Mouse (Mus musculus): ENCODE measurements at regions not wholly inside any gene's neighbourhood (a gene's known extent, or its start where the extent isn't known, plus 50 kb on each side); places are given as distances from the start of the nearest gene placed in this dataset.
"Not testable (repeated sequence)": the region's sequence is repeated elsewhere in the genome, so short reads cannot be mapped to it uniquely, and the experiment has no call there.

DNA sequence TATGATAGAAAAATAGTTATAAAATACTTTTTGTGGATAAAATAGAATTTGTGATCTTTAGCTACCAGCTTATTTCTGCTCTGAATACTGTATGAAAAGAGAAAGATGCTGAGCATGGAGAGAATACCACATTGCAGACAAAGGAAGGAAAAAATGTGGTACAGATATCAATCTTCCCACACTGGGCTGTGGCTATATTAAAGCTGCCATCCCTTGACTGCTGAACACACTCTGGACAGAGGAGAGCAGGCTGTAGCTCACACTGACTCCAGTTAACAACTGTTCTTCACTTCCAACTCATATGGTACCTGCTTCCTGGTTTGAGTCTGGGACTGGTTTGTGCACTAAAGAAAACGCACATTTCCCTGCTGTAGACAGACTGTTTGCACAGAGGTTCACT is 76.7 kb upstream of the Try4 start:
- intact Hi-C loops (cut with DNase I) = no loop called here

DNA sequence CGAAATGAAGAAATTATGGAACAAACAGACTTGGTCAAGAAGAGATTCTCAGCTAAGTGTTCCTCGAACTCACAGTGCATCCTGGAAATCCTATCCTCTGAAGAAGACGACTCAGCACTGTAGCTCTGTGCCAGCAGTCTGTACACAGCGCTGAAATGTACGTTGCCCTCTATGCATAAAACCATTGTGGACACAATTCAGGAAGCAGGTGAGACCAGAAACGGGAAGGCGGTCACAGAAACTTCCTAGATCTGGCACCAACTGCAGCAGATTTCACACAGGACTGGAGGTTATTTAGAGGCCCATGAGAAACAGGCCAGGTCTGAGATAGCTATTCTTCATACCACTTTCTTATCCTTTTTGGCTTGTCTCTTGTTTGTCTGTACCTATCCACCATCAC is 83.7 kb upstream of the Try4 start:
- intact Hi-C loops (cut with DNase I) = no loop called here
- DNase-seq (ENCODE audit: low spot score) = no peak

More for the DNA sequence above, 76.7 kb upstream of the Try4 start:
- no peak for DNase-seq (ENCODE audit: low spot score)

DNA sequence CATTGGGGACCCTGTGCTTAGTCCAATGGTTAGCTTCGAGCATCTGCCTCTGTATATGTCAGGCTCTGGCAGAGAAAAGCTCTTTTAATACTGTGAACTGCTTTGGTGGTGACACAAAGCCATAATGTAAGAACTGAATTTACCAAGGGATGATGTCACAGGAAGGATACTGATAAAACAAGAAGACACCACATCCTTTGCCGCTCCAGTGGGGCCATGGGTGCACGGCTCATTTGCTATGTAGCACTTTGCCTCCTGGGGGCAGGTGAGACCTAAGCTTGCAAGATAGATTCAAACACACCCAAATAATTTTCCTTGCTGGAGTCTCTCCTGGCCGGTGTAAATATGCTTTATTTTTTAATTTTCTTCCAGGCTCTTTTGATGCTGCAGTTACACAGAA is 86.2 kb upstream of the Try4 start:
- intact Hi-C loops (cut with DNase I) = no loop called here
- DNase-seq (ENCODE audit: low spot score) = no peak

DNA sequence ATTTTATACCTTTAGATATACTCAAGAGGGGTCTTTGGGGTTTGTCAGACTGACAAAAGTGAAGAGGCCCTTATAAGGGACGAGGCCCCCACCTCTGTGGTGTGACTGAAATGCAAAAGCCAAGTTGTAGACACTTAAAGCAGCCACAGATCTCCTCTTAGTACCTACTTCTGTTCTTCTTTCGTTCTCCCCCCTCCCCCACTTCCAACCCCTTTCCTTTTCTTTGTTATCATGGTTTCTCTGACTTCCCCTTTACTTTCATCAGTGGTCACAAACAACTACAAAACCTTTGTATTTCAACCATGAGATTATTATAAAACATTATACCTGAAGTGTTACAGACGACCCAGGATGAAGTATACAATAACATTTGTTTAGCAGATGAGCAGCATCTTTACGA is 96.2 kb upstream of the Try4 start:
- intact Hi-C loops (cut with DNase I) = no loop called here

DNA sequence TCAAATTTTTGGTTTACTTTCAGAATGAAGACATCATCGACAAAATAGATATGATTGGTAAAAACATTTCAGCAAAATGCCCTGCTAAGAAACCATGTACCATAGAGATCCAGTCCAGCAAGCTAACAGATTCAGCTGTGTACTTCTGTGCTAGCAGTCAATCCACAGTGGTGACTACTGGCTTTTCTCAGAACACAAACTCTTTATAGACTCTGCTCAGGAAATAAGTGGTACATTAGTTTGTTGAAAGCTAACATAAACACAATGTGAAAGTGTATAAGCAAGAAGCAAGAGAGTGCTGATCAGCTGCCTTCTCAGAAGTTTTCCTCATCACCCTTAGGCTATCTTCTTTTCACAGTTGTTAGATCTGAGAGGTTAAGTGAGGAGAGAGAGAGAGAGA is 99.2 kb upstream of the Try4 start:
- intact Hi-C loops (cut with DNase I) = no loop called here
- DNase-seq (ENCODE audit: low spot score) = no peak

More for the DNA sequence above, 96.2 kb upstream of the Try4 start:
- DNase-seq (ENCODE audit: low spot score) = no peak

DNA sequence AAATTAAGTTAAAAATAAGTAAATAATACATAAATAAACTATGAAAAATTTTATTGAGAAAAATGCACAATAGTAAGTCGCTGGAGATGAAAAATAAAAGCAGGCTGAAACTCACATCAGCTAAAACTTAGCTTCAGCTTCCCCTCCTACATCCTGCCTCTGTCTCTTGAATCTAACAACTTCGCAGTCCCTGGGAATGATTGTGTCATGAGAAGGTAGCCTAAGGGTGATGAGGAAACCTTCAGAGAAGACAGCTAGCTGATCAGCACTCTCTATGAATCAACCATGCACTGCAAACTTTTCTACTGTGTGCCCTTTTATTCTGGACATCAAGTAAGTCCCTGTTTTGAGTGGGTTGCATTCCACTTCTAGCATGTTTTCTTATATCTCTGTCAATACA is 99.8 kb upstream of the Try4 start:
- DNase-seq (ENCODE audit: low spot score) = no peak
- intact Hi-C loops (cut with DNase I) = no loop called here

DNA sequence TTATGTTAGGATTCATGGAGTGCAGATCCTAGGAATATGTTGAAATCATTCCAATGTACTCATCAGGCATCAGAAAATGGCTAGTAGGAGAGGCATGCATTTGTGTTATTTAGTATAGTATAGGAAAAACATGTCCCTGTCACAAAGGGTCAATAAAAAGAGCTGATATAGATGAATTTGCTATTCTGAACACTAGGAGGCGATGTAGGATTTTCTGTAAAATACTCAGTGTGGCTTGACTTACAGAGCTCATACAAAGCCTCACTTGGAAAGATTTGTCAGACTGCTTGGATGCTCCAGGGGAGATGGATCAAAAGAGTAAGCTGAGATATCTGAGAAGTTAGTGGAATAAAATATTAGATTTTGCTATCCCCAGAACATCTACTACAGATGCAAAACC is 107.6 kb upstream of the Try4 start:
- no peak for DNase-seq (ENCODE audit: low spot score)
- intact Hi-C loops (cut with DNase I) = no loop called here

DNA sequence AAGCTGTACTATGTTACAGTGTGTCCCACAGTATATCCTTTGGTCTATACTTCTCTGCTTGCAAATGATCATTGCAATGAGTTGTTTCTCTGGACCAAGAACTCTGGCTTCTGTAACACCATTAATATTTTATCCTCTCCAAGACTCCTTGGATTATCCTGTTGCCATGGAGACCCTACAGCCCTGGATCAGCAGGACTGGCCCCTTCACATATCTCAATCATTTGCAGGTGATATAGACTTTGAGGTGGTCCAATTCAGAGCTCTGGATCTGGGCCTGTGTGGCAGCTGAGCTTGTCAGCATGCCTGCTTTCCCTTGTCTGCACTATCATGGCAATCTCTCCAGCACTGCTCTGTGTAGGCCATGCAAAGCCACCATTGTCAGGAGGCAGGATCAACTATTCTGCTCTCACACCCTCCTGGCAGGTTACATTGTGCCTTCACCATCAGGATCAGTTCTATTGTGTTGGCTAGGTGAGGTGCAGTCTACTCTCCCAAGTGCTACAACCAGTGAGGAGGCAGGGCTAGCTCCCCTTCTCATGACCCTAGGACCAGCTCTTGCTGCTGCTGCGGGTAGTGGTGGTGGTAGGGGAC is 110.2 kb upstream of the Try4 start:
- DNase-seq (ENCODE audit: low spot score) = no peak
- intact Hi-C loops (cut with DNase I) = no loop called here

DNA sequence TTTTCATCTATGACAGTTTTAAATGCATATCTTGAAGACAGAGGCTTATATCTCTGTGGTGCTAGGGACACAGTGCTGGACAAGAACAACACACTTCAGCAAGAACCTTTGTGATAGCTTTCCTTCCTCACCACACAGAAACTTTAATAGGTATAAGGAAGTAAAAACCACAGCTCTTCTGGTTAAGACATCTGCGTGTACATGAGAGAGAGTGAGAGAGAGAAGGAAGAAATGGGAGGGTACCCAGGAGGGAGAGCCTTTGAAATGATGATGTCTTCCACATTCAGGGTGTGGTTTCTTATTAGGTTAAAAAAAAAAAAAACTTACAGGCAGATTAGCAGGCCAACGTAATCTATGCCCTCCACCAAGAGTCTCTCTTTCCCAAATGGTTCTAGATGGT is 113.2 kb upstream of the Try4 start:
- intact Hi-C loops (cut with DNase I) = no loop called here
- no peak for DNase-seq (ENCODE audit: low spot score)

DNA sequence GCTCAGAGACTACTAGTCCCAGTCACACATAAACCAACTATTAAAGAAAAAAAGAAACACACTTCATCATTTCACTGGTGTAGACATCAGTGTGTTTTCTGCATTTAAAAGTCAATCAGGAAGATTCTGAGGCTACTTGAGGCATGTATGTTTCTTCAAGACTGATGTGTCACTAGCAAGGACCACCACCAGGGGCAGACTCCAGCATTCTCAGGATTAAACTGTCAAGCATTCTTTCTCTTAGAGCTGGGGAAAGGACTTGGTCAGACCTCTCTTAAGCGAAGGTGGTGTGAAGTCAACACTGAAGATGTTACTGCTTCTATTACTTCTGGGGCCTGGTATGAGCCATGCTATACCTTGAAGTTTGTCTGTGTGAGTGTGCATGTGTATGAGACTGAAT is 114.1 kb upstream of the Try4 start:
- intact Hi-C loops (cut with DNase I) = no loop called here

DNA sequence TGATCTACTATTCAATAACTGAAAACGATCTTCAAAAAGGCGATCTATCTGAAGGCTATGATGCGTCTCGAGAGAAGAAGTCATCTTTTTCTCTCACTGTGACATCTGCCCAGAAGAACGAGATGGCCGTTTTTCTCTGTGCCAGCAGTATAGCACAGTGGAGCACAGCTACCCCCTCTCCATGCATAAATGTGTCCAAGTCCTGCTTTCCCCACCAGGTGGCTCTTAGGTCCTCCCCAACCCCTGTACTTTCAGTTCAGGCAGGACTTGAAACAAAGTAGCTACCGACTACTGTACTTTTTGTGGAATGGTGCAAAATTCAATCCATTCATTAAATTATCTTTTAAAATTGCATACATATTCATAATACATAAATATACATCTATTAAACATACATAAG is 123.2 kb upstream of the Try4 start:
- no peak for DNase-seq (ENCODE audit: low spot score)
- intact Hi-C loops (cut with DNase I) = no loop called here

More for the DNA sequence above, 114.1 kb upstream of the Try4 start:
- no peak for DNase-seq (ENCODE audit: low spot score)

DNA sequence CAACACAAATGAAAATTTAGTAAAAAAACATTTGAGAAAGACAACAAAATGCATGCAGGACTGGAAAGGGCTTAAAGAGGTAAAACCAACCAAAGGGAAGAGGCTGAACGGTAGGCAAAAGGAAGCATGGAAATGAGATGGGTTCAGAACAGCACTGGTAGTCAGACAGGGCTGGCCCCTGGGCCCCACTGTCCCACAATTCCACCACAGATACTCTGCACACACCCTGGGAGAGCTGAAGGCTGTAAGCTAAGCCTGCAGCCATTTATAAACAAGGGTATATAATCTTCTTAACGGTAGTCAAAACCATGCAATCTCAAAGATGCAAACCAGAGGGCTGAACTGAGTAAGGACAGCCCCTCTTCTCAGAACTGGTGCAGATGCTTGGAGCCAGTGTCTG is 124.0 kb upstream of the Try4 start:
- intact Hi-C loops (cut with DNase I) = no loop called here

DNA sequence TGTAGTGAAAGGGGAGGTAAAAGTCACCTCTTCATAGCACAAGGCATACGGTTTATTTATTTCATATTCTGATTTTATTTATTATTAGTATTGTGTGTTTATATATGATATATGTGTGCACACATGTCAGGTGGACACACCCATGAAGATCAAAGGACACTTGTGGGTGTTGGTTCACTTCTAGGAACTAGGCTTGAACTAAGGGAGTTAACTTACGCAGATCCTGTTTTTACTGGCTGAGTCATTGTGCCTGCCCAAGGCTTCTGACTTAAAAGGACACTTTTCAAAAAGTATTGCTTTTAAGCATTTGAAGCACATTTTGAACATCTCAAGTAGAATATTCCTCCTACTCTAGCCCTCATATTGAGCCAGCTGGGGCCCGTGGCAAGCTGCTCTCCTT is 124.9 kb upstream of the Try4 start:
- intact Hi-C loops (cut with DNase I) = no loop called here
- DNase-seq (ENCODE audit: low spot score) = no peak

More for the DNA sequence above, 124.0 kb upstream of the Try4 start:
- DNase-seq (ENCODE audit: low spot score) = no peak

DNA sequence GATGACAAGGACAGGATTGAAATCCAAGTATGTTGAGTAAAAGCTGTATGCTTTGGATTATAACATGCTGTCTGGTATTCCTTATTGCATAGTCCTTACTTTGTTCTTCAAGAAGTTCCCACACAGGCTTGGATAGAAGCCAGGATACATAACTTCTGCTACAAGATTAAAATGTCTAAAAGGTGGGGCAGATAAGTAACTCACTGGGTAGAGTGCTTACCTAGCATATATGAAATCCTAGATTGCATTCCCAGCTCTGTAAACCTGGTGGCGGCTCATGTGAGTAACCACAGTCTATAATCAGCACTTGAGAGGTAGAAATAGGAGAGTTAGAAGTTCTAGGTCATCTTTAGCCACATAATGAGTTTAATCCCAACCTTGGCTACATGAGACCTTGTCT is 126.0 kb upstream of the Try4 start:
- intact Hi-C loops (cut with DNase I) = no loop called here
- no peak for DNase-seq (ENCODE audit: low spot score)

DNA sequence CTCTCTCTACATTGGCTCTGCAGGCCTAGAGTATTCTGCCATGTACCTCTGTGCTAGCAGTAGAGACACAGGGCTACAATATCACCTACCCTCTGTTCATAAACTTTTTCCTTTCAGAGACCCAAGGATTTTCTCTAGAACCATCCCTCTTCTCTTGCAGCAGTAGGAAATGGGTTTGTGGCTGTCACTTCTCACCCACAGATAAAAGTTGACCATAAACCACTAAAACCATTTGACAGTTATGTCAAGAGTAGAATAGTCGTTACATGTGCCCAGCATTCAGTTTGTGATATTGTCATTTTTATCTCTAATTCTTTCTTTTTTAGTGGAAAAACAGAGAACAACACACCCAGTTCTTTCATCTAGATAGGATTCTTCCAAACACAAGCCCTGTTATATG is 128.2 kb upstream of the 2210010C04Rik start:
- DNase-seq (ENCODE audit: low spot score) = no peak
- intact Hi-C loops (cut with DNase I) = no loop called here

DNA sequence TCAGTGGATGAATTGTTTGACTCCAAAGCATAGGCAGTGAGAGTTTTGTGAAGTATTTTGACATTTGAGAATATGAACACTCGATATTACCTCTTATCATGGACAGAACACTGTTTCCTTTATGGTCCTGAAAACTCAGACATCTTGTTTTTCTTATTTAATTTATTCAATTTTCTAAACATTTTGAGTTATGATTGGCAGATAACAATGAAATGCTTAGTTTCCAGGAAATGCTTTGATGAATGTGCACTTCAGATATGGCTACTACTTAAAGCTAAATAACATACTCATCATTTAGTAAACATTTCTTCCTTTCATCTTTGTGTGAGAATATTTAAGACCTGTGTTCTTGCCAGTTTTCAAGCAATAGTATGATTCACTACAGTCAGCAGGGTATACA is 126.4 kb upstream of the 2210010C04Rik start:
- DNase-seq (ENCODE audit: low spot score) = no peak
- intact Hi-C loops (cut with DNase I) = no loop called here

DNA sequence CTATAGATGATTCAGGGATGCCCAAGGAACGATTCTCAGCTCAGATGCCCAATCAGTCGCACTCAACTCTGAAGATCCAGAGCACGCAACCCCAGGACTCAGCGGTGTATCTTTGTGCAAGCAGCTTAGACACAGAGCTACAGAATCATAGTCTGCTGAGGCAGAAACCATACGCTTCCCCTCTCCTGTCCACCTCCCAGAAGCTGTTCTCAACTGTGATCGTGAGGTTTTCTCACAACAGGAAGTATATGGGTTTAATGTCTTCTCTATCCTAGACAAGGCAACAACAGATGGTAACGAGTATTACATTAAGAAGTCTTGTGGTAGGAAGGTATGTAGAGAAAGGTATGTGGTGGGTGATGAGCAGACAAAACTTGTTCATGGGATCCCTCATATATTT is 116.8 kb upstream of the 2210010C04Rik start:
- no peak for DNase-seq (ENCODE audit: low spot score)
- intact Hi-C loops (cut with DNase I) = no loop called here

DNA sequence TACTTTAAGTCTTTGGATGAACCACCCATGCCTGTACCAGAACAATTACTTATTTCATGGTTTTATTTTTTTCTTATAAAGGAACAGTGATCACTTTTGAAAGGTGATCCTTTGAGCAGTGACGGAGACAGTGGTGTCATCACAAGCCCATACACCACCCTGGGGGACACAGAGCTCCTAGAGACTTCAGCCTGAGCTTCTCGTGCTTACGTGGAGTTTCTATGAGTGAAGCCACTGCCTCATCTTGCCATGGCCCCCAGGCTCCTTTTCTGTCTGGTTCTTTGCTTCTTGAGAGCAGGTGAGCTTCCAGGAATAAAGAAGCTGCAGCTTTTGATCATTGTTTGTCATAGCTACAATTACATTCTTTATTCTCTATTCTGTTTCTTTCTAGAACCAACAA is 116.2 kb upstream of the 2210010C04Rik start:
- no peak for DNase-seq (ENCODE audit: low spot score)
- intact Hi-C loops (cut with DNase I) = no loop called here

DNA sequence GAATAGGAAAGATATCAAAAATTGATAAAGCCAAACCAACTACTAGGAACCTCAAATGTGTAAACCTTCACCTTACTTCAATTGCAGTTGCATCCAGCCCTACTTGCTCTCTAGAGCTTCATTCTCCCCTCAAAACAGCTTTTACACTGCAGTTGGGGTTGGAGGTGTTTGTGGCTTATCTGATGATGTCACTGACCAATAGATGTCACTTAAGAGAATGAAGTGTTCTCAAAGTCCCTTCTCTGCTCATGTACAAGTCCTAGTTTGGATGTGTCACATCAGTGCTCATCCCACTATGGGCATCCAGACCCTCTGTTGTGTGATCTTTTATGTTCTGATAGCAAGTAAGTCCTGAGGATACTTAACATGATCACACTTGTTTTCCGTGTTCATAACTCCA is 105.6 kb upstream of the 2210010C04Rik start:
- DNase-seq (ENCODE audit: low spot score) = no peak
- intact Hi-C loops (cut with DNase I) = no loop called here

DNA sequence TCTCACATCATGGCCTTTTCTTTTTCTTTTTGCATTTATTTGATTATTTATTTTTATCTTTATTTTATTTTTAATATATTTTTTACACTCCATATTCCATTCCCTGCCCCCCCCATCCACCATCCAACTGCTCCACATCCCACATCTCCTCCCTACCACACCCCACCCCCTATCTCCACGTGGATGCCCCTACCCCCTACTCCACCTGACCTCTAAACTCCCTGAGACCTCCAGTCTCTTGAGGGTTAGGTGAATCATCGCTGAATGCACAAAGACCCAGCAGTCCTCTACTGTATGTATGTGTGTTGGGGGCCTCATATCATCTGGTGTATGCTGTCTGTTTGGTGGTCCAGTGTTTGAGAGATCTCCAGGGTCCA is 102.1 kb upstream of the 2210010C04Rik start:
- DNase-seq (ENCODE audit: low spot score) = not testable (repeated sequence)
- intact Hi-C loops (cut with DNase I) = loop anchor here (5.0 kb wide), 1 partner anchor 395 kb away; no protein-coding TSS in a partner anchor

DNA sequence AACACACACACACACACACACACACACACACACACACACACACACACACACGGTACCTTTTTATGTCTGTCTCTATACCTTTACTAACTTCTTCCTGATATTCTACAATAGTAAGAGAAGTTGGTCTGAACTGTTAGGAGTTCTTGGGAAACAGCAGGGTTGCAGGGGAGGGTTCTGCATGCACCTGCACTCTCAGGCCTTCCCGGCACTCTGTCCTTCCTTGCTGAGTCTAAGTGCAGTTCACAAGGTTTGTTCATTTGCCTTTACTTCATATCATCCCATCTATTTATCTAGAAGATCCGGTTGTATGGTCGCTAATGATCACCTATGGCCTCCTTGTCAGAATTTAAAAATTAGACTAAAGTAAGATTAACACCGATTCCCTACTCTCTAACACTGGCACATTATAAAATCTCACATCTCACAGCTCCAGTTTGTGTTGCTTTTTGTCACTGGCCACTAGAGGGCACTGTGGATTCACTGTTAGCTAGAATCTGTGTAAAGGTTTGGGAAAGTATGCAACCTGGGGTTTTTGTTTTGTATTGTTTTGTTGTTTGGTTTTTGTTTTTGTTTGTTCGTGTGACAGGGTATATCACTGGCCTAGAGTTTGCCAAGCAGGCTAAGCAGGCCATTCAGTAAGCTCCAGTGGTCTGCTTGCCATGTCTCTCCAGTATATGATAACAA is 101.5 kb upstream of the 2210010C04Rik start:
- intact Hi-C loops (cut with DNase I) = loop anchor here (5.0 kb wide), 1 partner anchor 395 kb away; no protein-coding TSS in a partner anchor
- DNase-seq (ENCODE audit: low spot score) = no peak

DNA sequence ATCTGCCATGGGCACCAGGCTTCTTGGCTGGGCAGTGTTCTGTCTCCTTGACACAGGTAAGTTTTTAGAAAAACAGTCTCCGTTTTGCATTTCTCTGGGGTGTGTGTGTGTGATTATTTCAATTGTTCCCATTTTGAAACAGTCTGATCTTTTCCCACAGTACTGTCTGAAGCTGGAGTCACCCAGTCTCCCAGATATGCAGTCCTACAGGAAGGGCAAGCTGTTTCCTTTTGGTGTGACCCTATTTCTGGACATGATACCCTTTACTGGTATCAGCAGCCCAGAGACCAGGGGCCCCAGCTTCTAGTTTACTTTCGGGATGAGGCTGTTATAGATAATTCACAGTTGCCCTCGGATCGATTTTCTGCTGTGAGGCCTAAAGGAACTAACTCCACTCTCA is 99.9 kb upstream of the 2210010C04Rik start:
- intact Hi-C loops (cut with DNase I) = loop anchor here (5.0 kb wide), 1 partner anchor 397 kb away; no protein-coding TSS in a partner anchor
- DNase-seq (ENCODE audit: low spot score) = no peak
